ENCODE assay signal across 26 mouse cellular contexts in the genomic region with DNA sequence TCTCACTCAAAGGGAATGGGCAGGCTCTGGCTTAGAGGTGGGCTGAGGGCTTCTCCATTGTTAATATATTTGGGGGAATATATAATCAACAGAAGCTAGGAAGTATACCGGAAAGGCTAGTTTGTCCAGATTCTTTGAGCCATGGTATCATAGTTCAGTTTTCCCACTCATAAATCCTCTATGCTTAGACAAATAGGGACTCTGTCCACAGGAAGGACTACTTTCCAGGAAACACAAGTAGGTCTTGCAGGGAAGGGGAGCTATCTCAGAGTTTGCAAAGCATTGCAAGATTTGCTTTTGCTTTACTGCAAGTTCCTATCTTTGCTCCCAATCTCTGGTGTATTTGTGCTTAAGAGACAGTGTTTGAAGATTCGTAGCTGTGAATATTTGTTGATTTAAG. TPM values are rescaled to one million over a fixed set of nuclear protein-coding genes. Genes with fewer than 3 reads are reported as not detected.
"Had no signal": no experiment of that assay in that cellular context is flagged by ENCODE, and none has a peak within 500 bp of the region (broad histone marks: within the 10 kb centered on the region; RNA-seq: fewer than 3 reads in every experiment).

No protein-coding gene starts in this region.

- H3K27ac ChIP-seq: kidney, postnatal 0 days; limb, embryonic 12.5 days; limb, embryonic 15.5 days; liver, embryonic 12.5 days; liver, embryonic 15.5 days; lung, embryonic 15.5 days; macrophage; midbrain, embryonic 12.5 days; midbrain, embryonic 15.5 days; neural tube, embryonic 13.5 days had no signal

- DNase-seq: kidney, adult 8-10 months; kidney, postnatal 36 days; left cerebral cortex, postnatal 4 days; lung, adult 18-20 months; lung, postnatal 14 days; retina, postnatal 1 day; right cerebral cortex, postnatal 25 days; thymus, postnatal 25 days had no signal

- H3K9ac ChIP-seq: limb, embryonic 12.5 days; limb, embryonic 15.5 days; liver, embryonic 12.5 days; liver, embryonic 15.5 days; lung, embryonic 15.5 days; midbrain, embryonic 12.5 days; midbrain, embryonic 15.5 days; neural tube, embryonic 13.5 days had no signal

- H3K27me3 ChIP-seq: limb, embryonic 12.5 days; limb, embryonic 15.5 days; liver, embryonic 12.5 days; liver, embryonic 15.5 days; lung, embryonic 15.5 days; midbrain, embryonic 12.5 days; midbrain, embryonic 15.5 days; neural tube, embryonic 13.5 days had no signal

- H3K4me3 ChIP-seq: limb, embryonic 12.5 days; limb, embryonic 15.5 days; liver, embryonic 12.5 days; liver, embryonic 15.5 days; lung, embryonic 15.5 days; midbrain, embryonic 12.5 days; midbrain, embryonic 15.5 days; neural tube, embryonic 13.5 days had no signal

- H3K4me2 ChIP-seq: limb, embryonic 12.5 days; limb, embryonic 15.5 days; liver, embryonic 12.5 days; liver, embryonic 15.5 days; lung, embryonic 15.5 days; midbrain, embryonic 12.5 days; midbrain, embryonic 15.5 days; neural tube, embryonic 13.5 days had no signal

- H3K4me1 ChIP-seq: limb, embryonic 12.5 days; limb, embryonic 15.5 days; liver, embryonic 12.5 days; liver, embryonic 15.5 days; lung, embryonic 15.5 days; midbrain, embryonic 12.5 days; midbrain, embryonic 15.5 days; neural tube, embryonic 13.5 days had no signal

- ATAC-seq: inflammation-experienced regulatory T-cells, adult 6 months; liver, embryonic 12.5 days; midbrain, embryonic 15.5 days had no signal

- H3K9me3 ChIP-seq: limb, embryonic 12.5 days; limb, embryonic 15.5 days; liver, embryonic 12.5 days; liver, embryonic 15.5 days; lung, embryonic 15.5 days; midbrain, embryonic 12.5 days; midbrain, embryonic 15.5 days; neural tube, embryonic 13.5 days had no signal

RNA-seq across cellular contexts. Expression of gene Smok3c, which starts 52.0 kb away (rescaled TPM):
- total RNA-seq: layer of hippocampus, adult 8-10 months; layer of hippocampus, postnatal 10 days; left cerebral cortex, adult 8-10 months; left cerebral cortex, postnatal 14 days; left cerebral cortex, postnatal 4 days; megakaryocyte, adult 5-6 weeks had no signal
- polyA plus RNA-seq: inflammation-experienced regulatory T-cells, adult 6 months; kidney, postnatal 0 days; limb, embryonic 12.5 days; limb, embryonic 15.5 days; liver, embryonic 12.5 days; liver, embryonic 15.5 days; lung, embryonic 15.5 days; macrophage; midbrain, embryonic 12.5 days; midbrain, embryonic 15.5 days; neural tube, embryonic 13.5 days; spleen, adult 2 months; thymus, postnatal 0 days had no signal
